Mouse (Mus musculus) heart, adult 2 months (tissue): ENCODE measurements around the gene Olfr462. TPM values are rescaled to one million over a fixed set of nuclear protein-coding genes. Genes with fewer than 3 reads are reported as not detected.

Source experiments
- DNase-seq, 2 experiments: peaks; one replicate each; pipeline ENCODE4 v3.0.0; 2021
- H3K27ac ChIP-seq: fragments of 200-600 bp; 2 replicates; pipeline ENCODE4 v1.8.1; 2022
- H3K27me3 ChIP-seq: fragments of 200-500 bp; 2 replicates; pipeline ENCODE4 v1.6.1; 2012; ENCODE audit warnings: mild to moderate bottlenecking, low read length, inconsistent platforms, mixed read lengths; ENCODE audit not compliant: control insufficient read depth, insufficient read depth
- H3K36me3 ChIP-seq: fragments of 200-500 bp; 2 replicates; pipeline ENCODE4 v1.6.1; 2012; ENCODE audit warnings: low read length, inconsistent platforms; ENCODE audit not compliant: control insufficient read depth, insufficient read depth
- H3K4me1 ChIP-seq: fragments of 200-500 bp; 2 replicates; pipeline ENCODE4 v1.6.1; 2011; ENCODE audit warnings: low read length; ENCODE audit not compliant: control insufficient read depth, insufficient read depth
- H3K4me3 ChIP-seq: fragments of 200-600 bp; 2 replicates; pipeline ENCODE4 v1.8.1; 2022
- H3K79me2 ChIP-seq: fragments of 200-500 bp; replicated peaks from 2 replicates; pipeline ENCODE4 v1.6.1; 2012; ENCODE audit warnings: mild to moderate bottlenecking, inconsistent platforms, low read length, moderate library complexity, mixed read lengths; ENCODE audit not compliant: control insufficient read depth, insufficient read depth
- H3K9ac ChIP-seq: fragments of 200-500 bp; 2 replicates; pipeline ENCODE4 v1.6.1; 2012; ENCODE audit warnings: low read depth, mild to moderate bottlenecking, control low read depth, inconsistent platforms, low read length, mixed read lengths
- CTCF ChIP-seq: fragments of 200-600 bp; IDR thresholded peaks from 2 replicates; pipeline ENCODE4 v1.8.1; 2022; ENCODE audit warnings: antibody characterized with exemption, mild to moderate bottlenecking, moderate library complexity
- EP300 ChIP-seq: fragments of 200-500 bp; IDR thresholded peaks from 2 replicates; pipeline ENCODE4 v1.6.1; 2011; ENCODE audit warnings: low read depth, low read length, control low read depth; ENCODE audit not compliant: insufficient read depth
- POLR2A ChIP-seq: fragments of 200-500 bp; IDR thresholded peaks from 2 replicates; pipeline ENCODE4 v1.6.1; 2011; ENCODE audit warnings: mild to moderate bottlenecking, low read depth, low read length, control low read depth; ENCODE audit not compliant: insufficient read depth
- WGBS: fragments of 180-500 bp; shearing (Covaris S2); methylation state at CpG from one replicate; pipeline ENCODE4 v1.1.7; 2018; 5-methylcytosine and 5-hydroxymethylcytosine counted together
- intact Hi-C: fragments of 180-260 bp; cut with DNase I; formaldehyde crosslinking; loops from one replicate; pipeline ENCODE4 v1.15.1; 2025
- long read RNA-seq: library from polyadenylated mRNA; stranded (forward); transcript quantifications from one replicate; pipeline ENCODE4 v2.0.0, GENCODE M21; 2021
- polyA plus RNA-seq: library from polyadenylated mRNA; depleted of rRNA; stranded (reverse); fragments of >200 nt; gene quantifications from 2 replicates; pipeline ENCODE4 v1.2.3, GENCODE M21; 2012; rRNA removed
- total RNA-seq, 2 experiments: library from RNA; stranded (reverse); gene quantifications; 2 replicates each; pipeline ENCODE4 v1.2.3; 2021

The Olfr462 gene
- not detected for total RNA-seq
- not detected in 2 replicates for polyA plus RNA-seq
- long read RNA-seq = 0 reads

GRCm38 (mm10) chr11:87892168-87892567, at the start of gene Olfr462:
Gene Olfr462, minus strand, starts transcription at chr11:87892268.
- intact Hi-C loops = no loop called here
- no peak within 1 kb of the TSS for H3K27ac ChIP-seq
- H3K79me2 ChIP-seq = no peaks in the 10 kb centered on the region
- no peak within 1 kb of the TSS for H3K9ac ChIP-seq
- no peaks in the 10 kb centered on the region for H3K4me1 ChIP-seq
- no peak within 1 kb of the TSS for H3K4me3 ChIP-seq
- TF ChIP-seq POLR2A = no peak
- no peak for TF ChIP-seq EP300
- no peak for TF ChIP-seq CTCF
- H3K36me3 ChIP-seq = no peaks in the 10 kb centered on the region
- H3K27me3 ChIP-seq = peaks cover 2% of the 10 kb centered on the region; the same call in 1 of the 2 replicates
- 82% methylated on average over 6 of the region's 6 CpGs for WGBS
- no peak for DNase-seq

DNA sequence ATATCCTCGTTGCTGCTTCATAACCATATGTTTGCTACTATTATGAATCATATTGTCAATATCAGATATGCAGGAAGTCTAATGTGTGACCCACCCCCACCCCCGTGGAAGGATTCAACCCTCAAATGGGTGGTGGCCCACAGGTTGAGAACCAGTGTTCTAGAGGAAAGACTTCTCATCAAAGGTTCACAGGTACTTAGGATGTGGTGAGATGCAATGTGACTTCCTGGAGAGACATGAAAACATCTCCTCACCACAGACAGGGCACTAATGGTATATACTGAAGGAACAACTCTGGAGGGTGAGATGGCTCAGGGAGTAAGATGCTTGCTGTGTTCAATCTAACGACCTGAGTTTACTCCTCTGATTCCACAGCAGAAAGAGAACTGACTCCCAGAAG, 43.4 kb upstream of the Olfr462 start:
- no peak for DNase-seq
- no peaks in the 10 kb centered on the region for H3K4me1 ChIP-seq
- H3K27ac ChIP-seq = no peak overlapping the region
- H3K79me2 ChIP-seq = no peaks in the 10 kb centered on the region
- TF ChIP-seq EP300 (no peak), CTCF (no peak), POLR2A (no peak)
- no peak overlapping the region for H3K9ac ChIP-seq
- no peak overlapping the region for H3K4me3 ChIP-seq
- intact Hi-C loops = no loop called here
- no peaks in the 10 kb centered on the region for H3K36me3 ChIP-seq
- H3K27me3 ChIP-seq = no peaks in the 10 kb centered on the region
- 60% methylated on average over 3 of the region's 3 CpGs for WGBS

GRCm38 (mm10) chr11:87933731-87934130, 41.7 kb upstream of the Olfr462 start:
- no peak overlapping the region for H3K4me3 ChIP-seq
- TF ChIP-seq CTCF (no peak), POLR2A (no peak), EP300 (no peak)
- H3K36me3 ChIP-seq = no peaks in the 10 kb centered on the region
- no peak for DNase-seq
- no peaks in the 10 kb centered on the region for H3K4me1 ChIP-seq
- H3K79me2 ChIP-seq = no peaks in the 10 kb centered on the region
- H3K9ac ChIP-seq = no peak overlapping the region
- intact Hi-C loops = no loop called here
- no peak overlapping the region for H3K27ac ChIP-seq
- H3K27me3 ChIP-seq = no peaks in the 10 kb centered on the region
- 65% methylated on average over 2 of the region's 2 CpGs for WGBS

GRCm38 (mm10) chr11:87930348-87930747, 38.3 kb upstream of the Olfr462 start:
- no peak overlapping the region for H3K9ac ChIP-seq
- WGBS = 91% methylated on average over 2 of the region's 2 CpGs
- no peaks in the 10 kb centered on the region for H3K4me1 ChIP-seq
- TF ChIP-seq CTCF = no peak
- no peak for TF ChIP-seq POLR2A
- TF ChIP-seq EP300 = no peak
- no peak for DNase-seq
- H3K36me3 ChIP-seq = no peaks in the 10 kb centered on the region
- no peaks in the 10 kb centered on the region for H3K27me3 ChIP-seq
- intact Hi-C loops = no loop called here
- H3K4me3 ChIP-seq = no peak overlapping the region
- no peak overlapping the region for H3K27ac ChIP-seq
- no peaks in the 10 kb centered on the region for H3K79me2 ChIP-seq

GRCm38 (mm10) chr11:87920966-87921365, 28.9 kb upstream of the Olfr462 start, which contains the start of gene Olfr464:
Gene Olfr464, minus strand, starts transcription at chr11:87920967.
- WGBS = 28% methylated on average over 5 of the region's 5 CpGs
- TF ChIP-seq POLR2A (no peak), CTCF (no peak), EP300 (no peak)
- DNase-seq = no peak
- Histone ChIP-seq H3K4me3 (no peak within 1 kb of the TSS), H3K27ac (no peak within 1 kb of the TSS), H3K36me3 (no peaks in the 10 kb centered on the region), H3K4me1 (no peaks in the 10 kb centered on the region), H3K27me3 (peaks cover 1% of the 10 kb centered on the region; the same call in 1 of the 2 replicates), H3K79me2 (no peaks in the 10 kb centered on the region), H3K9ac (no peak within 1 kb of the TSS)
- intact Hi-C loops = no loop called here

DNA sequence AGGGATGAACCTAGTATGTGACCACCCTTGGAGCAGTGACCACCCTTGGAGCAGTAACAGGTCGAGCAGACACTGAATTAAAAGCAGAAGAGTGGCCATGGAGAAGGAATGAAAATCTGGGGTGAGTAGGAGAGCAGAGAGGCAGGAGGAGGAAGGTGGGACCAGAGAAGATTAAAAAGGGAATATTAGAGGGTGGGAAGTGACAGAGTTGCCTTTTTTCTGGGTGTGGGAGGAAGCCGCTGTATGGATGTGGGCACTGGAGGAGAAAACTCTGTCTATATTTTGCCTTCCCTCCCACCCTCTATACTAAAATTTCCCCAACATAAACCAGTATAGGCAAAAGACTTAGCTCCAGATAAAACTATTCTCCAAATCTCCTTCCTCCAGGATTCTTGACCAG, 28.2 kb upstream of the Olfr462 start:
- Histone ChIP-seq H3K79me2 (no peaks in the 10 kb centered on the region), H3K9ac (no peak overlapping the region), H3K27me3 (peaks cover 1% of the 10 kb centered on the region; the same call in 1 of the 2 replicates), H3K36me3 (no peaks in the 10 kb centered on the region), H3K27ac (no peak overlapping the region), H3K4me1 (no peaks in the 10 kb centered on the region), H3K4me3 (no peak overlapping the region)
- WGBS = 55% methylated on average over 2 of the region's 2 CpGs
- TF ChIP-seq EP300 (no peak), CTCF (no peak), POLR2A (no peak)
- DNase-seq = no peak
- intact Hi-C loops = no loop called here
